Mouse (Mus musculus) adrenal gland, postnatal 10 days (tissue): ENCODE results near the gene Rptor. TPM values are rescaled to one million over a fixed set of nuclear protein-coding genes. Genes with fewer than 3 reads are reported as not detected.

Experiments
- DNase-seq: peaks from one replicate; pipeline ENCODE4 v3.0.0; 2021; ENCODE audit warnings: mixed read lengths
- total RNA-seq, 2 experiments: library from RNA; stranded (reverse); gene quantifications; 2 replicates each; pipeline ENCODE4 v1.2.3; 2021

The Rptor gene
- total RNA-seq, 2 experiments from 2014 or later, result 36.9 to 50.6 TPM

GRCm38 (mm10) chr11:119934773-119935172 lies 332.1 kb downstream of the Rptor start:
- DNase-seq, result no peak

- DNase-seq, result peak; percentile 82
Measured at GRCm38 (mm10) chr11:119935457-119935856, 332.8 kb downstream of the Rptor start.

- DNase-seq, result no peak
Measured at GRCm38 (mm10) chr11:119936456-119936855, 333.8 kb downstream of the Rptor start.

GRCm38 (mm10) chr11:119937216-119937615 lies 334.5 kb downstream of the Rptor start:
- no peak for DNase-seq

GRCm38 (mm10) chr11:119937772-119938502 lies 335.2 kb downstream of the Rptor start:
- no peak for DNase-seq

GRCm38 (mm10) chr11:119939073-119939710 lies 336.5 kb downstream of the Rptor start:
- DNase-seq, result no peak

- no peak for DNase-seq
Measured at GRCm38 (mm10) chr11:119939711-119940106, 337.0 kb downstream of the Rptor start.

- no peak for DNase-seq
Measured at GRCm38 (mm10) chr11:119940142-119940541, 337.4 kb downstream of the Rptor start.

- no peak for DNase-seq
Measured at GRCm38 (mm10) chr11:119941794-119942193, 339.1 kb downstream of the Rptor start.

- no peak for DNase-seq
Measured at GRCm38 (mm10) chr11:119942201-119942726, 339.6 kb downstream of the Rptor start.

GRCm38 (mm10) chr11:119942727-119943427 lies 340.2 kb downstream of the Rptor start, which contains the start of gene Baiap2:
Gene Baiap2, plus strand, starts transcription at chr11:119942763.
- DNase-seq, result peak; percentile 100

GRCm38 (mm10) chr11:119943428-119943988 lies 340.8 kb downstream of the Rptor start:
- peak; percentile 50 for DNase-seq

GRCm38 (mm10) chr11:119945343-119945742 lies 342.6 kb downstream of the Rptor start:
- DNase-seq, result peak; percentile 51

GRCm38 (mm10) chr11:119947426-119947825 lies 344.7 kb downstream of the Rptor start:
- DNase-seq, result no peak

GRCm38 (mm10) chr11:119947897-119948296 lies 345.2 kb downstream of the Rptor start:
- DNase-seq, result no peak

- DNase-seq, result no peak
Measured at GRCm38 (mm10) chr11:119948305-119948704, 345.6 kb downstream of the Rptor start.

GRCm38 (mm10) chr11:119948803-119949202 lies 346.1 kb downstream of the Rptor start:
- peak; percentile 49 for DNase-seq

Other genes starting within 250 kb of the Rptor start
- gene Sgsh, start 247.4 kb upstream of the Rptor start, total RNA-seq, result 10 to 100 TPM; 11.6 to 15.9 TPM
- gene Slc26a11, start 247.3 kb upstream of the Rptor start, total RNA-seq, result 1 to 10 TPM; 6.3 to 6.6 TPM
- 10 to 100 TPM; 19.7 to 29.9 TPM for gene Rnf213, start 209.8 kb upstream of the Rptor start, total RNA-seq
- 10 to 100 TPM; 20.0 to 25.0 TPM for gene Endov, start 111.6 kb upstream of the Rptor start, total RNA-seq
- 1 to 10 TPM; 2.5 to 3.4 TPM for gene Nptx1, start 55.2 kb upstream of the Rptor start, total RNA-seq